Mouse (Mus musculus) urinary bladder, postnatal 10 days (tissue): ENCODE measurements around the gene Lama1.
"Not testable (repeated sequence)": the region's sequence is repeated elsewhere in the genome, so short reads cannot be mapped to it uniquely, and the experiment has no call there.

Experiments used
- DNase-seq: peaks from one replicate; pipeline ENCODE4 v3.0.0; 2022; ENCODE audit warnings: low spot score

Gene Lama1

GRCm38 (mm10) chr17:67838948-67839347 is 141.9 kb downstream of the Lama1 start:
- no peak for DNase-seq

- DNase-seq = not testable (repeated sequence)
Observed at GRCm38 (mm10) chr17:67841494-67841893, 144.4 kb downstream of the Lama1 start.

GRCm38 (mm10) chr17:67861080-67861630 is 164.1 kb downstream of the Lama1 start:
- DNase-seq = no peak

GRCm38 (mm10) chr17:67861744-67862535 is 164.9 kb downstream of the Lama1 start:
- DNase-seq = no peak

GRCm38 (mm10) chr17:67864363-67864762 is 167.3 kb downstream of the Lama1 start:
- no peak for DNase-seq

- DNase-seq = no peak
Observed at GRCm38 (mm10) chr17:67864912-67865311, 167.9 kb downstream of the Lama1 start.

GRCm38 (mm10) chr17:67866026-67866425 is 169.0 kb downstream of the Lama1 start:
- DNase-seq = no peak

GRCm38 (mm10) chr17:67866541-67867241 is 169.6 kb downstream of the Lama1 start:
- no peak for DNase-seq

GRCm38 (mm10) chr17:67869731-67870601 is 172.9 kb downstream of the Lama1 start:
- no peak for DNase-seq
